Mouse (Mus musculus) layer of hippocampus, adult 9-10 months (tissue): ENCODE measurements around the gene Magix.
A peak's percentile ranks its signal among the peaks of the same experiment; 100 is the strongest.

Source experiments
- DNase-seq: peaks from one replicate; pipeline ENCODE4 v3.0.0; 2022; ENCODE audit warnings: low spot score

Magix gene

GRCm38 (mm10) chrX:7673578-7674281, 7.3 kb downstream of the Magix start:
- no peak for DNase-seq

GRCm38 (mm10) chrX:7672739-7673138, 8.3 kb downstream of the Magix start:
- DNase-seq: no peak

- DNase-seq: no peak
Measured at GRCm38 (mm10) chrX:7670921-7671623, 10.0 kb downstream of the Magix start, which contains the start of gene Plp2. Gene Plp2 (minus strand): TSS chrX:7671390.

GRCm38 (mm10) chrX:7670390-7670881, 10.6 kb downstream of the Magix start:
- DNase-seq: no peak

- DNase-seq: no peak
Measured at GRCm38 (mm10) chrX:7665739-7666502, 15.1 kb downstream of the Magix start.

GRCm38 (mm10) chrX:7664791-7665190, 16.3 kb downstream of the Magix start:
- no peak for DNase-seq

- no peak for DNase-seq
Measured at GRCm38 (mm10) chrX:7662936-7663335, 18.1 kb downstream of the Magix start.

GRCm38 (mm10) chrX:7661086-7661485, 20.0 kb downstream of the Magix start:
- DNase-seq: no peak

- DNase-seq: no peak
Measured at GRCm38 (mm10) chrX:7658785-7659589, 22.1 kb downstream of the Magix start.

GRCm38 (mm10) chrX:7658031-7658784, 22.8 kb downstream of the Magix start:
- DNase-seq: no peak

GRCm38 (mm10) chrX:7657221-7657639, 23.8 kb downstream of the Magix start, which contains the start of gene Prickle3:
Gene Prickle3 (plus strand): TSS chrX:7657260.
- no peak for DNase-seq

- DNase-seq: peak; percentile 37
Measured at GRCm38 (mm10) chrX:7648671-7649304, 32.3 kb downstream of the Magix start.

- peak; percentile 69 for DNase-seq
Measured at GRCm38 (mm10) chrX:7645349-7645748, 35.7 kb downstream of the Magix start.

- DNase-seq: no peak
Measured at GRCm38 (mm10) chrX:7640785-7641184, 40.3 kb downstream of the Magix start.

GRCm38 (mm10) chrX:7639536-7640325, 41.3 kb downstream of the Magix start:
- DNase-seq: no peak

GRCm38 (mm10) chrX:7638401-7639091, 42.5 kb downstream of the Magix start, which contains the start of gene Syp:
Gene Syp (plus strand): TSS chrX:7638471.
- peak; percentile 51 for DNase-seq

- DNase-seq: no peak
Measured at GRCm38 (mm10) chrX:7635101-7635500, 46.0 kb downstream of the Magix start.

- DNase-seq: no peak
Measured at GRCm38 (mm10) chrX:7632560-7632959, 48.5 kb downstream of the Magix start.
